Mouse (Mus musculus) natural killer cell, adult 2 months (primary cell): ENCODE results near the gene Tas2r117.

Experiments used
- DNase-seq, 2 experiments: peaks; one replicate each; pipeline ENCODE4 v3.0.0; 2022; ENCODE audit warnings: low spot score in 2 of 2

The Tas2r117 gene

DNA sequence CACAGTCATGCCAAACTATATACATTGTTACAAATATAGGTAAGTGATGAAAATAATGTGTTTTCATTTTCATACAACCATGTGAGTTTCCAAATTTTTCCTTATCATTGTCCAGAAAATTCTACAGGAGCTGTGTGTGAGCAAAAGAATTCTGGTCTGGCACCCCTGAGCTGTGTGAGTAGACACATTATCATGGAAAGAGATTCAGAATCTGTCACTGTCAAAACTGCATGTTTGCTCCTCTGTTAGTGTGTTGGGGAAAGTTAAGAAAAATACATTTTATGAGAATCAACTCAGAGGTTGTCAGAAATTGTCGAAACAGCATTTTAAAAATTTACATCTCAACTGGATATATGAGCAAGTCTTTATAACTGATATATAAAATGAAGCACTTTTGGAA, at the start of gene Tas2r117:
TSS of gene Tas2r117 (plus strand) at position 301 of the 400 bp plus-strand sequence.
- no peak for DNase-seq

- DNase-seq: no peak
Observed at GRCm38 (mm10) chr6:132754430-132754829, 48.2 kb upstream of the Tas2r117 start, which contains the start of gene Tas2r124. Gene Tas2r124, plus strand, starts transcription at chr6:132754730.

- no peak for DNase-seq
Observed at GRCm38 (mm10) chr6:132761831-132762230, 40.8 kb upstream of the Tas2r117 start, which contains the start of gene Tas2r102. Gene Tas2r102, plus strand, starts transcription at chr6:132762131.

- no peak for DNase-seq
Observed at GRCm38 (mm10) chr6:132778062-132778461, 24.6 kb upstream of the Tas2r117 start, which contains the start of gene Tas2r136. Gene Tas2r136, minus strand, starts transcription at chr6:132778162.

DNA sequence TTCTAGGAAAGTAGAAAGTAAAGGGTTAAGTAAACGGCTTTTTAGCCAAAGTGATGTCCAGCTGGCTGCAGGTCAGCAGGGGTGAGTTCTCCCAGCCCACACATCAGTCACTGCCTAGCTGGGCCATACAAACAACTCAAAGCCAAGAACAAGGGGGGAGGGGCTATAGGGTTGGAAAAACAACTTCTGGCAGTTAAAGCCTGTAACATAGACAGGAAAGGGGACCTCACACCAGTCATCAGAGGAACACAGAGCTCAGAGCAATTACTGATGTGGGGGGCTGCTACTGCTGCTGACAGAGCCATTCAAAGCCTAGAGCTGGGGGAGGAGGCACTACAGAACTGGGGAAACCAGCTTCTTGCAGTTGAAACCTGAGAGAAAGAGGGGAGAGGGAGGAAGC, 7.2 kb upstream of the Tas2r117 start:
- no peak for DNase-seq

DNA sequence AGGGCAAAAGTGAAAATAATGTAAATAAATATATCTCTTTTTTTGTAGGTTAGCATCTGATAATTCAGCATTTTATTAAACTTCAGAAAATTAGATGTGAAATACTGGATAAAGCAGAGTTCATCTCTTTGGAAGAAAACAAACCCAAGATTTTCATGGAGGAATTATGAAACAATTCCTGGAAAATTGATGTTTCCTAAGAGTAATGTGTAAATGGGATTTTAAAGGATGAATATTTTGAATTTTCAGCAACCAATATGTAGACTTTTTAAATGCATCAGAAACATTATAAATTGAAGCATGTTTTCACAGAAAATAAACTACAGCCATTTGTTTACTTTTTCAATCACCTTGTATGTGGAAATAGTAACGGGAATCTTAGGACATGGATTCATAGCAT, 44.2 kb downstream of the Tas2r117 start, which contains the start of gene Tas2r123:
TSS of gene Tas2r123 (plus strand) at position 301 of the 400 bp plus-strand sequence.
- DNase-seq: no peak
